Mouse (Mus musculus) left cerebral cortex, adult 9 months (tissue): Measurements from ENCODE around the gene Ptpn11.

Experiments
- DNase-seq, 2 experiments: peaks; one replicate each; pipeline ENCODE4 v3.0.0; 2022; ENCODE audit warnings: low spot score in 2 of 2

Ptpn11 gene

DNA sequence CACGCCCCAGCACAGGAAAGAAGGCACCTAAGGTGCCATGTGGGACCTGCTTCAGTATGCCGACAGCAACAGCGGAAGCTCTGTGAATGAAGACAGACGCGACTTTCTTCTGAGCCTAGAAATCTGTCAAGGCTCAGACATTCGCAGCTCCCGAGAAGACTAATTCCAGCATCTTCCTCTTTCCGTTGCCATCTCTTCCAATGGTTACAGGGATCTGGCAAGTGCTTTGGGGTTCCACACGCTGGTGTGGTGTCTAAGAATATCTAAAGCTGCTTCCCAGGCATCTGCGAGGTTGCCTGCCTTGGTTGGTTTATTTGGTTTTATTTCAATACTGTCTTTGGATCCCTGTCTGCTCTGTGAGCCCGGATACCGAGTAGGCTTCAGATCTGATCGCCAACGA is 65.6 kb downstream of the Ptpn11 start:
- DNase-seq = no peak

DNA sequence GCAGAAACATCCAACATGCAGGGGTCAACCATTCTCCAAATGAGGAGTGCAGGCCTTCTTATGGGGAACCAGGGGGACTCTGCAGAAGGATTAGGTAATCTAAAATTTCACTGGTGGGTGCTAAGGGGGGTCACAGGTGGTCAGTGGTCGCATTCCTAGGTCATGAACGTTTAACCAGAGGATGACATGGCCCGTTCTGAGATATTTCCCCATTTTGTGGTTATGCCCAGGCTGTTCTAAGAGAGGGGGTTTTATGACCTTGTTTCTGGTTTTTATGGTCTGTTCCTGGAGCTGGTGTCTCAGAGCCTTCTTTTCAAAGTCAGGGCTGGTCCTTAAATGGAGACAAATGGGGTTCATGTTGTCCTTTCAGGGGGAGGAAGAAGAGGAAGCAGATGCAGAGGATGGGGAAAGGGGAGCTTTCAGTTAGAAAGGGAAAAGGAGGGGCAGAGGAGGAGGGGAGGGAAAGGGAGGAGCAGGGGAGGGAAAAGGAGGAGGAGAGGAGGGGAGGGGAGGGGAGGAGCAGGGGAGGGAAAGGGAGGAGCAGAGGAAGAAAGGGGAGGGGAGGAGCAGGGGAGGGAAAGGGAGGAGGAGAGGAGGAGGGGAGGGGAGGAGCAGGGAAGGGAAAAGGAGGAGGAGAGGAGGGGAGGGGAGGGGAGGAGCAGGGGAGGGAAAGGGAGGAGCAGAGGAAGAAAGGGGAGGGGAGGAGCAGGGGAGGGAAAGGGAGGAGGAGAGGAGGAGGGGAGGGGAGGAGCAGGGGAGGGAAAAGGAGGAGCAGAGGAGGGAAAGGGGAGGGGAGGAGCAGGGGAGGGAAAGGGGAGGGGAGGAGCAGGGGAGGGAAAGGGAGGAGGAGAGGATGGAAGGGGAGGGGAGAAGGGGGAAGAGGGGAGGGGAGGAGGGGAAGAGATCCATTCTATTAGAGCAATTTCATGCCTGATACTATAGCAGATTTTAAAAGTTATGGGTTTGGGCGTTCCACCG is 66.7 kb downstream of the Ptpn11 start:
- no peak for DNase-seq

DNA sequence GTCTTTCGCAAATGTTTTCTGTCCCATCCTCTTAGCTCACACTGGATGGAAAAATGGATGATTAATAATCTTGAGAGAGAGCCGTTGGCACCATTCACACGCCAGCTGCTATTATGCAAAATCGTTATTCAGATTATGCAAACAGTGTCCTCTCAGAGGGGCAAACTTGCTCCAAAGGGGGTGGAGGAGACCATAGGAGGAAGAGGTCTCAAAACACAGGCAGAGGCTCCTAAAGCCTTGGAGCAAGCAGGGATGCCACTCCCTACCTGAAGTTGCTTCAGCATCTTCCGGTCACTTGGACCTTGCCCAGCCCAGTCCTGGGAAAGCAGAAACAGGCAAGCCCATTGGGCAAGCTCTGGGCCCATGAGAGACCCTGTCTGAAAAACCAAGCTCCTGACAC is 67.8 kb downstream of the Ptpn11 start:
- no peak for DNase-seq

DNA sequence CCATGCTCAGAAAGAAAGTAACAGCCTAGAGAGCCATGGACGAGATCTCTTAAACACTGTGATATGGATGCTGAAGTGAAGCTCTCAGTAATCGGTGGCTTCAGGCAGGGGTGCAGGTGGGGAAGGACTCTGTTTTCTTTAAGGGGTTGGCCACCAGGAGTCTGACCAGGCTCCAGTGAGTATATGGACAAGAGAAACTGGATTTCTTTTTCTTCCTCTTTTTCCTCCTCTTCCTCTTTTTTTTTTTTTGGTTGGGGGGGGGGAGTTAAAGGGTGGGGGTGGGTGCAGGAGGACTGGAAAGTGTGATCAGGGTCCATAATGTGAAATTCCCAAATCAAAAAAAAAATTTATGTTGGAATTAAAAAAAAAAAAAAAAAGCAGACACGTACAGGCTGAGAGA is 68.6 kb downstream of the Ptpn11 start:
- no peak for DNase-seq

DNA sequence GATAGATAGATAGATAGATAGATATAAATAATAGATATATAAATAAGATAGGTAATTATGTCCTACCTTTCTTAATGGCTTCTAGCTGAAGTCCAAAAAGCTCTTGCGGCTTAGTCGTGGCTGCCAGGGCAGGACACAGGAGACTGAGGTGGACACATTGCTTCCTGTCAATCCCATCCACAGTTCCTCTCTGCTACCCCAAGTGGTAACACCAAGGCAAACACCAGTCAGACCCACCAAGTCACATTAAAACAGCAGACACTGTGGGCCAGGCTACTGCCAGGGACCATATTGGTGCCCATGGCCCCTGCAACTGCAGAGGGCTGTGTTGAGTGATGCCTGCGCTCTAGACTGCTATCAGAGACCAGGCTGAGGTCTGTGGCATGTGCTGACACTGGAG is 69.2 kb downstream of the Ptpn11 start:
- DNase-seq = no peak

DNA sequence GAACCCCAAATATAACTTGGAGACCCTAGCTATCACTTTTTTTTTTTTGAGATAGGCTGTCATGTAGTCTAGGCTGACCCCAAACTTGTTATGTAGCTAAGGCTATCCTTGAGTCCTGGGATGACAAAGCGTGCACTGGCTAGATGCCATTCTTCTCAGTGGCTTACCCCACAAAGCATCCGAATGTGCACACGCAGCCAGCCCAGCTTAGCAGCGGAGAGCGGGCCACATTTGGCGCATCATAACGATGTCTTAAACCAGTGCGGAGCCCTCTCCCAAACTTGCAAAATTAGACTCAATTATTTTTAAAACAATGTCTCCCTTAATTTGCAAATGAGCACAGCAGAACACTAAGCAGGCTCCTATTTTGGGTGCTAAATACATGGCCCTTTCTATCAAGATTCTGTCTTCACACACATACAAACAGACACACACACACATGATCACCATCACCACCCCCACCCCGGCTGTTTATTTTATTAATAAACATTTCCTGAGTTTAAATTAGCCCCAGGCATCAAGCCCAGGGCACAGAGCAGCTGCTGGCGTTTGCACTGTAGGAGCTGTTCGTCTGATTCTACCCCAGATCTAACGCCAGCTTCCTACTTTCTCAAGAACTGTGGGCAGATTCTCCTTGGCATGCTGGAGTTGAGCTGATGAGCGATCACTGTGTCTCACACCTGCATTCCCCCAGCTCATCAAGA is 71.7 kb downstream of the Ptpn11 start:
- peak; percentile 59 to 70 for DNase-seq

DNA sequence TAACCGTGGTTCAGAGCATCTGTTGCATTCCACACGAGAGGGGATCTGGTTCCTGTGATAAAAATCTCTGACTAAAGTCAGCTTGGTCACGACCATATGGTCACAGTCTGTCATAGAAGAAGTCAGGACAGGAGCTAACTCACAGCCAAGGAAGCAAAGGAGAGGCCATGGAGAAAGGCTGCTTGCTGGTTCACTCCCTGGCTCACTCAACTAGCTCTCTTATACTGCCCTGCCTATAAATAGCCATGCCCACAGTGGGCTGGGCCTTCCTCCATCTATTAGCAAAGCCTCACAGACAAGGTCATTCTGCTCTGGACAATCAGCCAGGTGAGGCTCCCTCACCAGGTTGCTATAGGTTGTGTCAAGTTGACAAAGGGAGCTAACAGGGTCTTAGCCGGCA is 72.9 kb downstream of the Ptpn11 start:
- peak in 1 of 2 experiments; percentile 29 for DNase-seq

DNA sequence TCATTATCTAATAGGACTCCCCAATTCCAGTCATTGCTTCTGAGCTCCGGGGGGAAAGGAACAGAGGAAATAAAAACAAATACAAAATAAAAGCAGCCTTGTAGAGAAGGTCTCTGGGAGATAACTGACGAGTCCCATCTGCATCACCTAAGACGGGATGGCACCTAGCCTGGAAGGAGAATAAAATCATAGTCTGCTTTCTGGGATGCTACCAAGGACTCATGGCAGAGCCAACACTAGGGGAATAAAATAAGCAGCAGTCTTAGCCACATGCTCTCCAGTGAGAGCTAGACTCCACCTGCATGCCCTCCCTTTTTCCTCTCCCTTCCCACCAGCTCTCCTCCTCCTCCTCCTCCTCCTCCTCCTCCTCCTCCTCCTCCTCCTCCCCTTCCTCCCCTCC is 74.3 kb downstream of the Ptpn11 start:
- DNase-seq = peak in 1 of 2 experiments; percentile 44

DNA sequence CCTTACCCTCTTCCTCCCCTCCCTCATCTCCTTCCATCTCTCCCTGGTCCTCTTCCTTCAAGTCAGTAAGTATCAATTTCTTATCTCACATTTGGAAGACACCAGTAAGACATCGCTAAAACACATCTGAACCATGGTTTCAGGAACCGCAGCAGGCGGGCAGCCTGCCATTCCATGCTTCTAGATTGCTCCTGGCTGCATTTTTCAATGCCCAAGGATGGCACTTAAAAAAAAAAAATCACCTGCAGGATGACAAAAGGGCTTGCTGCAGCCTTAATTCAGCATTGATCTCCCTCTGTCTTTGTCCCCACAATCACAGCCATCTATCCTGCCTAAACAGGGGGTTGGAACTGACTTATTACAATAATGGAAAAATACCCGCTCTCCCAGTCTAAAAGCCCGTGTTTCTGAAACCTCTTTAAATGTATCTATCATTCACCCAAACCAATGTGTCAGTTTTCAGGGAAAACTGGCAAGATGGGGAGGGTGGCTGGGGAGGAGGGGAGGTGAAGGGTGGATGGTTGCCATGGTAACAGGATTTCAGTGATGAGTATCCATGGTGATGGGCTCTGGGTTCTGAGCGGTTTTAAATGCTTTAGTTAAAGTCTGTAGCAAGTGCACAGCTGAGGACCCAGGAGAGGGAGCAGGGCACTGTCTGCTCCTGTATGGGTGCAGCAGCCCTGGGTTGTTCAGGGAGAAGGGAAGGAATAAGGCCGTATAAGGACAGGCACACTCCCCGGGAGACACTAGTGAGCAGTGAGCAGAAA is 75.6 kb downstream of the Ptpn11 start:
- DNase-seq = peak; percentile 64 to 65

DNA sequence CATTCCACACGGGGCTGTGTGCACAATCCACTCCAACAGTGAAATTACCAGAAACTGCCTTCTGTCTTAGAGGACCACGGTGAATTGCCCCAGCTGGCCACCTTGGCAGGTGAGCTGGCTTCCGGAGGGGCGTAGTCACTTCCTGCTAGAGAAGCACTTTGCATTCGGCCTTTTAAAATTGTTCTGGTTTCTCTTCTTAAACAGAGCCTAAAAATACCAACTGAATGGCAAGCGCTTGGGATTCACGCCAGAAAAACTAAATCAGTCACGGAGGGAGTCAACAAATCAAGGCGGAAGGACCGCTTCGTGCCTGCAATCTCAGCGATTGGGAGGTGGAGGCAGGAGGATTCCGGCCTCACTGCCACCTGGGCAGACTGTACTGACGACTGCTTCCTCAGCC is 77.0 kb downstream of the Ptpn11 start:
- peak in 1 of 2 experiments; percentile 75 for DNase-seq

DNA sequence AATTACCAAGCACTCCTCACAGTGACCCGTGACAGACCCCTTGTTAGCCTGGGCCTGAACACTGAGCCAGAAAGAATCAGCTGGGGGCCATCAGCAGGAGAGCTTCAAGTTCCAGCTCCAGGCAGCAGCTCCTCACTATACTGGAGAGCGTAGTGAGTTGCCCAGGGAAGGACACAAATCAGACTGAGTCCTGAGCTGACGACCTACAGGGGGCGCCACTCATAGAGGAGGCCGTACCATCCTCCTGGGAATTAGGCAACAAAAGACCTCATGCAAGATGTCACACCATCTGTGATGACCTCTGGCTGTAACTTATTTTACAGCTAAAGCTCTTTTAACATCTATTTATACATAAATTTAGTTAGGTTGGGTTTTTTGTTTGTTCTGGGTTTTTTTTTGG is 78.8 kb downstream of the Ptpn11 start:
- no peak for DNase-seq

DNA sequence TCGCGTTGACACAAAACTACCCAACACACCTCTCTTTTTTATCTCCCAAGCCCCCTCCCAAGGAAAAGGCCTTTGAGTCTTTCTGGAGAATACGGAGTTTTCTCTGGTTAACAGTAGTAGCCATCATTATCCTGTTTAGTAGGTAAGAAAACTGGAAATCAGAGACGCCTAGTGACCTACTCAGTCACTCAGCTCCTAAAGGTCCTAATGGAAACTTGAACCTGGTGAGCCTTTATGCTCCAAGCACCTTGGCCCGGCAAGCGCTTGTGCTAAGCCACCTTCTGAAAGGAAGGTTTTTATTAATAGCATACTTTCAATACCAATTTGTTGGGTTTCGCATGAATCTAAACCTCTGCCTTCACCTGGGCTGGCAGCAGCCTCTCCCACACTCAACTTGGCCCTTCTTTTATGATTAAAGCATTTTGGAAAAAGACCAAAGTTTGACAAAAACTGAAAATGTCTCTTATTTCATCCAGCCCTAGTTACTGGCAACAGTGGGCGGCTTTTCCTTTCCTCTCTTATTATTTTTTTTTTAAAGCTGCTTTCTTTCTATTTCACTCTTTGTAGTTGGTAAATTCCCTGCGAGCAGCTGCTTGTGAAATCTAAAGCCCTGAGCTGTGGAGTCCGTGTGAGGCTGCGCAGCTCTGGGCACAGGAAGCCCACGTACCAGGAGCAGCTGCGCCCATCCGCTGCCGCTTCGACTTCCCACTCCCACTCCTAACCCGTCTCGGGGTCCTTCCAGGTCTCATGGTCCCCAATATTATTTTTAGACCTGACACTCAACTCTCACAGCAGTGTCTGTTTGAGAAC is 79.9 kb downstream of the Ptpn11 start:
- peak in 1 of 2 experiments; percentile 56 for DNase-seq

DNA sequence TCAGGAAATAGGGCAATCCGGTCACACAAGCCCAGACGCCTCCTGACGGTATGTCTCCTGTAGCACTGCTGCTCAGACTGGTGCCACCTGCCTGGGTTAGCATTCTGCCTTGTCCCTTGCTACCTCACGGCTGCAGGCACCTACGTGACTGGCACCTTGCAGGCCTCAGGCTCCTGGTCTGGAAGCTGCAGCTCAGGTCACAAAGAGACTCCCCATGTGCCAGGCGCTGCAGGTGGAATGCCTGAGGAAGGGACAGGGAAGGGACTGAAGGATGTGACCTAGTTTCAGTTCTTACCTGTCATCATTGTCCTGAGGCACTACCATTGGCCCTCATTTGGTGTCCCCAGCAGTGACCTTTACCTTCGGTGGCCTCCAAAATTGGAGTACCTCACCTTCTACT is 82.0 kb downstream of the Ptpn11 start:
- DNase-seq = no peak

DNA sequence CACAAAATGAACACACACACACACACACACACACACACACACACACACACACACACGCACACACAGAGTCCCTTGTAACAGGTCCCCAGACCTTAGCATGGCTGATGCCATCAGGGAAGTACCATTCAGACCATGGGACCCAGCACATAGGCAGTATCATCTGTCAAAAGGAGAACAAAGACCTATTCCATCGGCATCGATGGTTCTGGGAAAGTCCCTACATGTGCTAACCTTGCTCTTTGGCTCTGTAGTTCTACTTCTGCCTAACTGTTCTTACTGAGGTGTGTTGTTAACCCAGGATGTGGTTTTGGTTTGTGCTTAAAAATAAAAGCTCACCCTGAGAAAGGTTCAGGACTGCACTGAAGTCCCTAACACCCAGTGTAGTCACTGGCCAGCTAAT is 84.3 kb downstream of the Ptpn11 start:
- no peak for DNase-seq

DNA sequence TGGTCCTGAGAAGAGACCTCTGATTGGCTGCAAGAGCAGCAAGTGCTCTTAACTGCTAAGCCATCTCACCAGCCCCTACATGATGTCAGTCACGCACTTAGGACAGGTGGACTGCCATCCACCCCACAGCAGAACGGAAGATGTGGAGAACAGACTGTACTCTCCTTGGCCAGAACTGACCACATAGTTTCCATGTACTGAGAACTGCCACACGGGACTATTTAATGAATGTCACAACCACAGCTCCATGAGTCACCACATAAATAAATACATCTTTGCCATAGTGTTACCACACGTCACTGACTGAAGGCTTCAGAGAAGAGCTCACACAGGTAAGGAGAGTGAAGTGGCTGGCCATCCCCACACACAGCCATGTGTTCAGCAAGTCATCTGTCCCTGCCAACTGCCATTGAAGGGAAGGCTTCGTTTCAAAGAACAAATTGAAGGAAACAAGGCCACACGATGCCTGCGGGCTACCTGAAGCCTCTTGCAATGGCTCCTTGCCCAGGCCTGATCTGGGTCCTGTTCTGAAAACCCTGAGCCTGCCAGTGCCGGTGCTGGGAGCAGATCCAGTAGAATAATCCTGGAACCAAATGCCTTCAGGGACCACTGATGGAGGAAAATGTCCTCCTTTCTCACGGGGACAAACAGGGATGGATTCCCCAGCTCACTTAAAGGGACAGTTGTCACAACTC is 90.2 kb downstream of the Ptpn11 start:
- DNase-seq = no peak

DNA sequence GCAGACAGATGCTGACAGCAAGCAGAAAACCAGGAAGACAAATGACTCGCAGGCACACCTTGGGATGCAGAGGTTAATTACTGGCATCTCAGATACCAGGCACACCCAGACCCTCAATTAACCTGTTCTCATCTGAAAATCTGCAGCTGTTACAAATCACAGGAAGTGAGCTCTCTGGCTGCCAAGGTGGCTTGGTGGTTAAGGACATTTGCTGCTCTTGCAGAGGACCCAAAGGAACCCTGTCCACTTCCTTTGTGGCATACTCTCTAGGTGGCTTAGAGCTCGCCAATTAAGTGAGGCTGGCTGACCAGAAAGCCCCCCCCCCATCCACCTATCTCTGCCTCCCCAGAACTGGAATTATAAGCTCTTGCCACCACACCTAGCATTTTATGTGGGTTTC is 91.1 kb downstream of the Ptpn11 start:
- DNase-seq = no peak

DNA sequence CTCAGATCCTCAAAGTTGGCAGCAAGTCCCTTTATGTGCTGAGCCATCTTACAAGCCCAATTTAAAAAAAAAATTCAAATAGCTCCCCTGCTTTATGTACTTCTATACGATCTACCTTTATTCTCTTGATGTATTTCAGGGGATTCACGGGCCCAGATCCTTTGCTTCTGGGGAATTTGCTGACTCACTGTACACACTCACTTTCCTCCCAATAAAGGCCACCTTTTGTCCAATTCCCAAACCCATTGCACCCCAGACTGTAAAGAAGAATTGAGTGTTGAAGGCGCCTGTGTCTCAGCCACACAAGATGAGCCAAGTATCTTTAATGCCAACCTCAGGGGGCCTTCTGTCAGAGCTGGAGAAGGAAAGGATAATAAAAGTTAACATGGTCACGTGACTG is 93.2 kb downstream of the Ptpn11 start:
- no peak for DNase-seq

DNA sequence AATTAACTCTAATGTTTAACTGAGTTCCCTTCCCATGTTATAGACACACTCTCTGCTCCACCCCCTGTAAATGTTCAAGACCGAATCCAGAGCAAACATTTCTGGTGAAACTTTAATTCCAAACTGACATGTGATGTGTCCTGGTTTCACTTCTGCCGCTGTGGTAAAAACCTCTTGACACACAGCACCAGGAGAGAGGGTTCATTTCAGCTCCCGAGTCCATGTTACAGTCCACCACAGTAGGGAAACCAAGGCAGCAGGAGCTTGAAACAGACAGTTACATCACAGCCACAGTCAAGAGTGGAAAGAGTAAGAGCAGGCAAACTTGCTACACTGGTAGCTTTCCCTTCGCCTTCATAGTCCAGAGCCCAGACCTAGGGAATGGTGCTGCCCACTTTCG is 94.5 kb downstream of the Ptpn11 start:
- DNase-seq = no peak

DNA sequence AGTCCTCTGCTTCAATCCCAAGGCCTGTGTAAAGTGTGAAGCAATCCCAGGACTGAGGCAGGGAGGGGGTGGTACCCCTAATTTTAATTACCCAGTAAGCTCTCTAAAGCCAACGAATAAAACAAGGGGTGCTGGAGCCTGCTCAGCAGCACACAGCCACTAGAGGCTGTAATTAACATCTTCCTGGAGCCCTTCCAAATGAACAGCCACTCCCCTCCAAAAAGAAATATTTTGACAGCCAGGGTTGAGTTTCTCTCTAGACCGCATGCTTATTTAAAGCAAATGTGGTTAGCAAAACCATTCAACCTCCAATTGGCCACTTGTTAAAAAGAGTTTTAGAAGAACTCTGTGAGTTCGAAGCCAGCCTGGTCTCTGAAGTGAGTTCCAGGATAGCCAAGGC is 97.9 kb downstream of the Ptpn11 start:
- DNase-seq = no peak

DNA sequence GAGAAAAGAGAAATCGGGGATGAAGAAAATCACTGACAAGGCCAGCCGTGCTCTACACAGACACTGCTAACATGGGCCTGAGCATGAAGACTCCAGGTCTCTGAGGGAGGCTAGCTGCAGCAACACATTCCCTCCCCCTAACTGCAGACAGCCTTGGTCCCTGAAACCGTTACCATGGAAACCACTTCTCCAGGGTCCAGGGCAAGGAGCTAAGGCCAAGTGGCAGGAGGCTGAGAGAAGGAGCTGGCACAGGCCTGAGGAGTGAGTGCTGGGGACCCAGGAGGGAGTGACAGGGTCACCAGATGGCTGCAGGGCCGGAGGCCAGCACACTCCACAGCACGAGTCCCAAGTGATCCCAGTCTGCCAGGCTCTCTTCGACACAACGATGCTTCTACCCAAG is 101.5 kb downstream of the Ptpn11 start:
- no peak for DNase-seq

DNA sequence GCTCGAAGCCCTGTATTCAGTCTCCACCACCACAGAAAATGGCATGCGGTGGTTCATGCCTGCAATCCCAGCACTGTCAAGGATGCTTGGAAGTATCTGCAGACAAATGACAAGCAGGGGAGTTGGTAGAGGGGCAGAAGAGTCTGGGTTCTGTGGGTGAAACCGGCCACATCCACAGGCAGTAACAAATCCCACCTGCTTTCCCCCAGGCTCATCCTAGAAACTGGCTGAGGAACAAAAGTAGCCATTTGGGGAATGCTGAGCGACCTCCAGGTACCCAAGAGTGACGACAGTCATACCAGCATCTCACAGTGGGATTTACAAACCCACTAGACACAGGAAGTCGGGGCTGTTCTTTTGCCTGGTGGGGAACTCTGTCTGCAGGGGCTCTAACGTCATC is 103.5 kb downstream of the Ptpn11 start:
- DNase-seq = no peak
